Mouse (Mus musculus): ENCODE measurements around the gene Vac14. TPM values are rescaled to one million over a fixed set of nuclear protein-coding genes. Genes with fewer than 3 reads are reported as not detected.
"Not testable (repeated sequence)": the region's sequence is repeated elsewhere in the genome, so short reads cannot be mapped to it uniquely, and the experiment has no call there.

Gene Vac14
- polyA plus RNA-seq, 1 experiment from 2014 or later, result 32.2 TPM

DNA sequence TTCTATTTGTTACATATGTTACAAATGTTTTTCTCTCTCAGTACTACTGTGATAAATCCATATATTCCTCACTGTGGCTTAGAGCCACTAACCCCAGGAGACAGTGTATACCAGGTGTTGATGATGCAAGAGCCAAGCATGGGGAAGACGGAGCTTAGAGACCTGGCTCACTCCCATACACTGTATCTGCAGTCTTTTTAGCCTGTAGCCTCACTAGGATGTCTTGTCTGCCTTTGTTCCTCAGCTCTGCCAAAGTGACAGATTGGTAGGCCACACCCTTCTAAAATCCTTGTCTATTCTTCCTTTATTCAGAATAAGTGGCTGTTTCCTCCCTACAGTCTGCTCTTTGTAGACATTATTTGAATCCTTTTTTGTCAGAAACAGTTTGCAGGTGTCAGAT lies 37.4 kb downstream of the Vac14 start:
- H3K9ac ChIP-seq (ENCODE audit: low read depth, low read length), result no peak overlapping the region
- no peak for ATAC-seq (ENCODE audit: low FRiP score, low TSS enrichment)
- no peaks in the 10 kb centered on the region for H3K27me3 ChIP-seq (ENCODE audit: control insufficient read depth, insufficient read depth, low read length)
- peaks cover 11% of the 10 kb centered on the region; the same call in 1 of the 2 replicates for H3K36me3 ChIP-seq (ENCODE audit: control insufficient read depth, insufficient read depth, low read length)
- H3K4me1 ChIP-seq (ENCODE audit: control insufficient read depth, insufficient read depth, low read length), result peaks cover 4% of the 10 kb centered on the region; the same call in 1 of the 2 replicates
- WGBS, result 94% methylated on average over 1 of the region's 1 CpGs
- no peaks in the 10 kb centered on the region for H3K9me3 ChIP-seq (ENCODE audit: control insufficient read depth, low read length)
- no peak overlapping the region for H3K4me3 ChIP-seq (ENCODE audit: low read length)
- no peak overlapping the region for H3K4me2 ChIP-seq (replicated peaks; ENCODE audit: low read depth, low read length)
- H3K27ac ChIP-seq (ENCODE audit: low read depth, low read length), result no peak overlapping the region

DNA sequence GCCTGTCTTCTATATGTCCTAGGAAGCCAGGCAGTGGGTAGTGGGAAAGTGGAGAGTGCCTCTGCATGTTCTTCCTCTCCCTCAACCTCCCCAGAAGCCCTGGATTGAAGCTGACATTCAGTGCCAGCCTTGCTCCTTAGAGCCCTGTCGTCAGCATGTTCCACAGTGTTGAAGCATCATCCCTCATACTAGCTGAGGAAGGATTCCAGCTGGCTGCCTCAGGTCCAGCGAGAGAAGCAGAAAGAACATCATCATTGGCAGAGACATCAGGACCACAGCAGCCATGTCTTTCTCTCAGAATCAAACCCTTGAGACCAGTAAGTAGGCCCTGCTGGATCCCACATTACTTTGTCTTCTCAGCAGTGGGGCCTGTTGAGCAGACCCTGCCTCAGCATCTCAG lies 39.3 kb downstream of the Vac14 start:
- Histone ChIP-seq H3K9ac (ENCODE audit: low read depth, low read length) (no peak overlapping the region), H3K27ac (ENCODE audit: low read depth, low read length) (no peak overlapping the region), H3K9me3 (ENCODE audit: control insufficient read depth, low read length) (no peaks in the 10 kb centered on the region), H3K4me2 (replicated peaks; ENCODE audit: low read depth, low read length) (no peak overlapping the region), H3K27me3 (ENCODE audit: control insufficient read depth, insufficient read depth, low read length) (no peaks in the 10 kb centered on the region), H3K4me1 (ENCODE audit: control insufficient read depth, insufficient read depth, low read length) (peaks cover 4% of the 10 kb centered on the region; the same call in 1 of the 2 replicates), H3K4me3 (ENCODE audit: low read length) (no peak overlapping the region), H3K36me3 (ENCODE audit: control insufficient read depth, insufficient read depth, low read length) (peaks cover 8% of the 10 kb centered on the region; the same call in 1 of the 2 replicates)
- 84% methylated on average over 2 of the region's 2 CpGs for whole genome bisulfite sequencing
- ATAC-seq (ENCODE audit: low FRiP score, low TSS enrichment), result no peak

DNA sequence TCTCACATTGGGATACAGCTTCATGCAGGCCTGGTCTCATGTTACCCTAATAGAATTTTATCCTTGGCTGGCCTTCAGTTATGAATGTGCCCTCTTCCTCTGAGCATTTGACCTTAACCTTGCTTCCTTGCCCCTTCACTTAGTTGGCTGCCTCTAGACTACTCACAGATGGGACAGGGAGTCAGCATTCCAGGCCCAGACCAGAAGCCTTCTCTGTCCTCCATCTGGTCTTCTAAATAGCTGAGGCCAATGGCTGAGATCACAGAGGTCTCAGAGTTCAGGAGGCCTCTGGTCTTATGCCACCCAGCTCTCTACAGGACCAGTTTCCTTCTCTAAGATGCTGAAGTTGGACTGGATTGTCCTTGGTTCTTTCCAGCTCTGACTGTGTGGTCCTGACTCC lies 41.7 kb downstream of the Vac14 start:
- H3K9me3 ChIP-seq (ENCODE audit: control insufficient read depth, low read length), result no peaks in the 10 kb centered on the region
- peaks cover 4% of the 10 kb centered on the region; the same call in 1 of the 2 replicates for H3K4me1 ChIP-seq (ENCODE audit: control insufficient read depth, insufficient read depth, low read length)
- no peak overlapping the region for H3K4me3 ChIP-seq (ENCODE audit: low read length)
- H3K27ac ChIP-seq (ENCODE audit: low read depth, low read length), result no peak overlapping the region
- H3K36me3 ChIP-seq (ENCODE audit: control insufficient read depth, insufficient read depth, low read length), result peaks cover 6% of the 10 kb centered on the region; the same call in 1 of the 2 replicates
- H3K9ac ChIP-seq (ENCODE audit: low read depth, low read length), result no peak overlapping the region
- H3K4me2 ChIP-seq (replicated peaks; ENCODE audit: low read depth, low read length), result no peak overlapping the region
- no peaks in the 10 kb centered on the region for H3K27me3 ChIP-seq (ENCODE audit: control insufficient read depth, insufficient read depth, low read length)
- no peak for ATAC-seq (ENCODE audit: low FRiP score, low TSS enrichment)

DNA sequence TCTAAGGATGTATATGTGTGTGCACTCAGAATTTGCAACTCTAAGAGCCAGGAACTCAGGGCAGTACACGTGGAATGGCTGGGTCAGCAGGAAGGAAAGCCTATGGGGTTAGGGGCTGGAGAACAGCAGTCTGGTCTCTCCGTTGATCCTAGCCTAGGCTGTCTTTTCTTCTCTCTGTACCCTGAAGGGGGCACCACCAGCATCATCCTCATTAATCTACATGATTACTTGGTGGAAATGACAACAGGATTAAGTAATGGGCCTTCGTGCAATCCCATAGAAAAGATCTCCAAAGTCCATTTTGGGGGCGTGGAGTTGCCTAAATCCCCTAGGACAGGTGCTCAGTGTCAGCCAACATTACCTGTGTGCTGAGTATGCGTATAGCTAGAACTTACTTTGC lies 44.2 kb downstream of the Vac14 start:
- Histone ChIP-seq H3K27me3 (ENCODE audit: control insufficient read depth, insufficient read depth, low read length) (no peaks in the 10 kb centered on the region), H3K4me2 (replicated peaks; ENCODE audit: low read depth, low read length) (no peak overlapping the region), H3K9me3 (ENCODE audit: control insufficient read depth, low read length) (no peaks in the 10 kb centered on the region), H3K27ac (ENCODE audit: low read depth, low read length) (no peak overlapping the region), H3K4me3 (ENCODE audit: low read length) (no peak overlapping the region), H3K4me1 (ENCODE audit: control insufficient read depth, insufficient read depth, low read length) (peaks cover 4% of the 10 kb centered on the region; the same call in 1 of the 2 replicates), H3K36me3 (ENCODE audit: control insufficient read depth, insufficient read depth, low read length) (peaks cover 6% of the 10 kb centered on the region; the same call in 1 of the 2 replicates), H3K9ac (ENCODE audit: low read depth, low read length) (no peak overlapping the region)
- no peak for ATAC-seq (ENCODE audit: low FRiP score, low TSS enrichment)
- WGBS, result 80% methylated on average over 5 of the region's 5 CpGs

DNA sequence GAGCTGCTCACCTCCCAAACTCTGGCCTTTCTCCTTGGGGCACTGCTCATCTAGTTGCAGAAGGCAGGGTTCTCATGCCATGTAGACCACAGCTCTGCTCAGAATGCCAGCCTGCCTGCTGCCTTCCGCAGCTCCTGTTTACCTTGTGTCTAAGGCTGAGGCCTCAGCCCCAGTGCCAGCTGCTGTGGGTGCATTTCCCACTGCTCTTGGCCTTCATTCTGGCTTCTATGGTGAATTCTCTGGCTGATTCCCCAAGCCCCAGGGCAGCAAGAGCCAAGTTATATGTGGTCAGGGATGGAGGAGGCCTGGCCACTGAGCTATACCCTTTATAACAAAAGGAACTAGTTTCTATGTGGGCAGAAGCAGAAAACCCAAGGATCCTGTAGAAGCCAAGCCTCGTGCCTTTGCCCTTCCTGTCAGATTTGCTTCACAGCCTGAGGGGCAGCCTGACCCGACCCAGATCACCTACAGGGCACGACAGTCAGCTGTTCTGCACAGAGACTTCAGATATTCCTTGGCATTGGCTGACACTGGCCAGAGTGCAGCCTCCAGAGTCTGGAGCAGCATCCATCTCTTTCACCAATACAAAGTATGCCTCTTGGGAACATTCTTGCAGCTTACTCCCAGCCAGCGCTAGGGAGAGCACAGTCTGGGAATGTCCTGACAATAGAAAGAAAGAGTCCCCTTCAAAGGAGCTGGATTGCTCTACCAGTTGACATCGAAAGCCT lies 44.8 kb downstream of the Vac14 start:
- WGBS, result 84% methylated on average over 6 of the region's 6 CpGs
- ATAC-seq (ENCODE audit: low FRiP score, low TSS enrichment), result no peak
- no peak overlapping the region for H3K9ac ChIP-seq (ENCODE audit: low read depth, low read length)
- no peak overlapping the region for H3K27ac ChIP-seq (ENCODE audit: low read depth, low read length)
- H3K4me1 ChIP-seq (ENCODE audit: control insufficient read depth, insufficient read depth, low read length), result peaks cover 4% of the 10 kb centered on the region; the same call in 1 of the 2 replicates
- no peaks in the 10 kb centered on the region for H3K27me3 ChIP-seq (ENCODE audit: control insufficient read depth, insufficient read depth, low read length)
- no peak overlapping the region for H3K4me3 ChIP-seq (ENCODE audit: low read length)
- H3K9me3 ChIP-seq (ENCODE audit: control insufficient read depth, low read length), result no peaks in the 10 kb centered on the region
- H3K4me2 ChIP-seq (replicated peaks; ENCODE audit: low read depth, low read length), result no peak overlapping the region
- H3K36me3 ChIP-seq (ENCODE audit: control insufficient read depth, insufficient read depth, low read length), result peaks cover 6% of the 10 kb centered on the region; the same call in 1 of the 2 replicates

DNA sequence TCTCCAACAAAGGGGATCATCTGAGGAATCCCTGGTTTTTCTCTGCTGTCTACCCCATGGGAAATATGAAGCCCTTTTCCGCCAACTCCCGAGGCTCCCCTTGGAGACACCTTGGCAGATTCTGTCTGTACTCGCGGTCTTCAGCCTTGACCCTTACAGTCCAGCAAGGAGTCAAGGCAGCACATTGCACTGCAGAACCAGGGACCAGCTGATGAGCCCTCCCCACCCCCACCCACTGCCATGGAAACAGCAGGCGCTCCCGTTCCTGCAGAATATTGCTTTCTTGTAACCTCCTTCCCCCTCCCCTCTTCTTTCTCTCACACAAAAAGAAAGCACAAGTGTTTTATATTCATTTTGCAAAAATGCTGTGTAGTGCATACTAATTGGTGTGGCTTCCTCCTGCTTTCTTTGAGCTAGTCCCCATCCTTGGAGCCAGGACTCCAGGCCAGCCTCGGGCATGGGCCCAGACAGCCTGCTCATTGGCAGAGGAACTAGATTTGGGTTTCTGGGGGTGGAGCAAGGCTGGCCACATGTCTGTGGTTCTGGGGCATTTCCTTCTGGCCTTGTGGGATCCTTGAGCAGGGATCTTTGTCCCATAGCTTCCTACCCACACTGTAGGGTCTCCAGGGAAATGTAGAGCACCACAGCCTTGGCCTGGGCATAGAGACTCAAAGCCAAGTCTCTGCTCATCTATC lies 46.0 kb downstream of the Vac14 start:
- Histone ChIP-seq H3K27ac (ENCODE audit: low read depth, low read length) (0 out of 2 replicates have a peak overlapping the region, but pooled peaks have one; percentile 55), H3K4me3 (ENCODE audit: low read length) (no peak overlapping the region), H3K9ac (ENCODE audit: low read depth, low read length) (no peak overlapping the region), H3K4me1 (ENCODE audit: control insufficient read depth, insufficient read depth, low read length) (peaks cover 4% of the 10 kb centered on the region; the same call in 1 of the 2 replicates), H3K36me3 (ENCODE audit: control insufficient read depth, insufficient read depth, low read length) (peaks cover 6% of the 10 kb centered on the region; the same call in 1 of the 2 replicates), H3K27me3 (ENCODE audit: control insufficient read depth, insufficient read depth, low read length) (no peaks in the 10 kb centered on the region), H3K4me2 (replicated peaks; ENCODE audit: low read depth, low read length) (no peak overlapping the region), H3K9me3 (ENCODE audit: control insufficient read depth, low read length) (no peaks in the 10 kb centered on the region)
- 65% methylated on average over 7 of the region's 7 CpGs for WGBS
- no peak for ATAC-seq (ENCODE audit: low FRiP score, low TSS enrichment)

DNA sequence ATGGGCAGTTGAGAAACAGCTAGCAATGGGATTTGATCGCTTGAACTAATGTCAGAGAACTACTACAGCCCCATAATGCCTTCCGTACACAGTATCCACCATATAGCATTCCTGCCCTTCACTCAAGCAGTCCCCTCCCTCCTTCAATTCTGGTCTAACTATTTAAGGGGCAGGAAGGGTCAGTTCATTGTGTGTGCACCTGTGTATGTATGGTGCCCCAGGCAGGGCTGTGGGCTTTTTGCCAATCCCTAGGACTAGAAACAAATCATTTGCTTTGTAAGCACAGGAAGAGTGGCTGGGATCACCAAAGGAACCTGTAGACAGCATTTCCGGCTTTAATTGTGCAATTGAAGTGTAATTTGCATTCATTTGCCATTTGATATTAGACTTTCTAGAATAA lies 46.6 kb downstream of the Vac14 start:
- Histone ChIP-seq H3K27ac (ENCODE audit: low read depth, low read length) (0 out of 2 replicates have a peak overlapping the region, but pooled peaks have one; percentile 55), H3K4me2 (replicated peaks; ENCODE audit: low read depth, low read length) (no peak overlapping the region), H3K4me3 (ENCODE audit: low read length) (no peak overlapping the region), H3K4me1 (ENCODE audit: control insufficient read depth, insufficient read depth, low read length) (peaks cover 2% of the 10 kb centered on the region; the same call in 1 of the 2 replicates), H3K9me3 (ENCODE audit: control insufficient read depth, low read length) (no peaks in the 10 kb centered on the region), H3K36me3 (ENCODE audit: control insufficient read depth, insufficient read depth, low read length) (peaks cover 6% of the 10 kb centered on the region; the same call in 1 of the 2 replicates), H3K27me3 (ENCODE audit: control insufficient read depth, insufficient read depth, low read length) (no peaks in the 10 kb centered on the region), H3K9ac (ENCODE audit: low read depth, low read length) (no peak overlapping the region)
- no peak for ATAC-seq (ENCODE audit: low FRiP score, low TSS enrichment)
- WGBS, result 78% methylated on average over 3 of the region's 3 CpGs

DNA sequence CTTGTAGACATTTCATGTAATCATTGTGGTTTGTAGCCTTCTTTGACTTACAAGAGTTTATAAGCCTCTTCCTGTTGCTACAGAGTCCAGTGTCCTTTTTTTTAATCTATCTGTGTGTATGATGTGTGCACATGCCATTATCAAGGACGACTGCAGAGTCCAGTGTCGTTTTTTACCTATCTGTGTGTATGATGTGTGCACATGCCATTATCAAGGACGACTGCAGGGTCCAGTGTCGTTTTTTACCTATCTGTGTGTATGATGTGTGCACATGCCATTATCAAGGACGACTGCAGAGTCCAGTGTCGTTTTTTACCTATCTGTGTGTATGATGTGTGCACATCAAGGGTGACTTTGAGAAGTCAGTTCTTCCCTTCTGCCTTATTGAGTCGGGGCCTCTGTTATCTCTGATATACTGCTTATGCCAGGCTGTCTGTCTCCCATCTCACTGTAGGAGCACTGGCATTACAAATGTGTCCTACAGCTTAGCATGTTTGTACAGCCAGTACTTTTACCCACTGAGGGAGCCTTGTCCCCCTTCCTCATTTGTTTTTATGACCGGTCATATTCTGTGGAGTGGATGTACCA lies 49.3 kb downstream of the Vac14 start:
- ATAC-seq (ENCODE audit: low FRiP score, low TSS enrichment); H3K9me3 ChIP-seq (ENCODE audit: control insufficient read depth, low read length); H3K4me2 ChIP-seq (replicated peaks; ENCODE audit: low read depth, low read length); H3K36me3 ChIP-seq (ENCODE audit: control insufficient read depth, insufficient read depth, low read length); H3K9ac ChIP-seq (ENCODE audit: low read depth, low read length); H3K4me1 ChIP-seq (ENCODE audit: control insufficient read depth, insufficient read depth, low read length); H3K27me3 ChIP-seq (ENCODE audit: control insufficient read depth, insufficient read depth, low read length); H3K4me3 ChIP-seq (ENCODE audit: low read length); H3K27ac ChIP-seq (ENCODE audit: low read depth, low read length): not testable (repeated sequence)
- 82% methylated on average over 8 of the region's 8 CpGs for WGBS
